Comparison of ENCODE assay signal across 15 mouse cellular contexts in the genomic region with DNA sequence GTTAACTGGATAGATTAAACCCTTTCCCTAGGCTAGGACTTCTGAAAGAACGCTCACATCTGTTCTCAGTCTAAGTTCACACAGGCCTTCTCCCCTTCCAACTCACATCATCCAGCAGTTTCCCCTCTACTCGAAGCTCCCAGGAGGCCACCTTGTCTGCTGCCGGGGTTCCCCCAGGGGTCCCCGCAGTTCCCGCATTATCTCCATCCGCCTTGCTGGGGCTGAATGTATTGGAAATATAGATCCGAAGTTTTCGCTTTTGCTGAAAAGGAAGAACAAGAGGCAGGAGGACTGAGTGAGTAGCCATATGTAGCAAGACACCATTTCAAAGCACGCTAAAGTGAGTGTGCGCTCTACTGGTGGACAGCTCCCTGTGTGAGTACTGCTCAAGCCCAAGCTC. TPM values are rescaled to one million over a fixed set of nuclear protein-coding genes. Genes with fewer than 3 reads are reported as not detected.
"Had no signal": no experiment of that assay in that cellular context is flagged by ENCODE, and none has a peak within 500 bp of the region (broad histone marks: within the 10 kb centered on the region; RNA-seq: fewer than 3 reads in every experiment).

No protein-coding gene starts in this region.

- DNase-seq: kidney, postnatal 14 days; left cerebral cortex, postnatal 4 days; lung, adult 2 months; lung, postnatal 36 days; right cerebral cortex, postnatal 4 days; spleen, adult 18-20 months; thymus, postnatal 36 days had no signal

- H3K4me3 ChIP-seq: liver, embryonic 15.5 days; midbrain, embryonic 13.5 days had no signal

- H3K4me2 ChIP-seq: liver, embryonic 11.5 days; liver, embryonic 15.5 days; midbrain, embryonic 13.5 days had no signal

- H3K9ac ChIP-seq: liver, embryonic 15.5 days; midbrain, embryonic 13.5 days had no signal

- H3K27me3 ChIP-seq: liver, embryonic 15.5 days; midbrain, embryonic 13.5 days had no signal

- H3K27ac ChIP-seq: liver, embryonic 15.5 days; midbrain, embryonic 13.5 days had no signal

- H3K9me3 ChIP-seq: liver, embryonic 15.5 days; midbrain, embryonic 13.5 days had no signal

- ATAC-seq: lung, postnatal 0 days; midbrain, embryonic 13.5 days had no signal

RNA-seq across cellular contexts. Expression of a gene that starts 35.2 kb away (rescaled TPM):
- polyA plus RNA-seq: kidney, embryonic 14.5 days; liver, embryonic 11.5 days; liver, embryonic 15.5 days; lung, postnatal 0 days; midbrain, embryonic 13.5 days; midbrain, postnatal 0 days; stomach, embryonic 14.5 days; testis, adult 2 months had no signal
